Mouse (Mus musculus): ENCODE results near the gene Napb. TPM values are rescaled to one million over a fixed set of nuclear protein-coding genes. Genes with fewer than 3 reads are reported as not detected.
A peak's percentile ranks its signal among the peaks of the same experiment; 100 is the strongest.

Napb gene
- total RNA-seq, 2 experiments from 2014 or later: 122 to 135 TPM

DNA sequence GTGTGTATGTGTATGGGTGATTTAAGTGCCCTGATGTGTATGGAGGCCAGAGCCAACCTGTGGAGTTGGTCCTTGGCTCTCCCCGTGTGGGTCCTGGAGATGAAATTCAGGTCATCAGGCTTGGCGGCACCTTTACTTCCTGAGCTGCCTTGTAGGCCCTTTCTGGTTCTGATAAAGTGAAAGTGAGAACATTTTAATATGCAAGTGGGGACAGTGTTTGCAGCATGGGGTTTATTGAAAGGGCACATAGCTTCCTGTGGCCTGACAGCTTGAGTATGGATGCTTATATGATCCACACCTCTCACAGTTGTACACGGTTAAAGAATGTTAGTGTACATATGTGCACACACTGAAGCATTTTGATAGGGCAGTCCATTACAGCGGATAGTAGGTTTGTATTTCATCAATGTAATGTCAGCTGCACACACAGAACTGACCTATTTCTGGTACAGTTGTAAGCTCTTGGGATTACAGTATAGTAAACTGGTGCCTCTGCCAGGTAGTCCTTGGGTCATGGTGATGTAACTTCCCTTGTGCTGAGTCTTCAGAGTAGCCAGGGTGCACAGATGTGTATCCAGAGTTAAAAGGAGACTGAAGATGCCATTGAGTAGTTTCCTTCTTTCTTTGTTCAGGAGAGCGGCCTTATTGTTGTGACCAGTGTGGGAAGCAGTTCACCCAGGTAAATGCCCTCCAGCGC lies 42.7 kb downstream of the Napb start:
- intact Hi-C loops (cut with DNase I): no loop called here
- no peak for DNase-seq

DNA sequence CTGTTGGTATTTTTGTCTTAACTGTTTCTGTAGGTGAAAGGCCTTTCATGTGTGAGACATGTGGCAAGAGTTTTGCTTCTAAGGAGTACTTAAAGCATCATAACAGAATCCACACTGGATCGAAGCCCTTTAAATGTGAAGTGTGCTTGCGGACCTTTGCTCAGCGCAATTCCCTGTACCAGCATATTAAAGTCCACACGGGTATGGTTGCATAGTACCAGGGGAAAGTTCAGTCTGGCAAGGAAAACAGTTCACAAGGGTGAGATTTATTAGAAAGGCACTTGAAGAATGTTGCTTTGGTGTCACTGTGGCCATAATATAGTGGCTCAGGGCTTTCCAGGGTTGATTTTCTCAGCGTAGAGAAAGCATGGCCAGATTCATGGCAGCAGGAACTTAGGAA lies 44.3 kb downstream of the Napb start:
- intact Hi-C loops (cut with DNase I): no loop called here
- no peak for DNase-seq

DNA sequence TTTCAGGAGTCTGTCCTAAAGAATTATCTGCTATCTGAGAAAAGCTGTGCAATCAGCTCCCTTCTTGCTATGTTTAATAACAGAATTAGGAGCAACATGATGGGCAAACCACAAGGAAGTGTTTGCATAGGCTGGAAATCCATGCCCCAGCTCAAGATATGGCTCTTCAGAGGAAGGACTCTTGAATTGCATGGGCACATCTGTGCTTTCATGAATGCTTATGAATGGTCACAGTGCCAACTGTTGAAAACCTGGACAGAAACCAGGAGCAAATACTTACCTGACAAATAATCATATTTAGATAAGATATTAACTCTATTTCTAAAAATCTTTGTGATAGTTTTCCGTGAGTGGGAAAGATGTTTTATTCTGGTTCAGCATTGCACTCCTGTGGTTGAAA lies 45.4 kb downstream of the Napb start:
- no peak for DNase-seq
- intact Hi-C loops (cut with DNase I): no loop called here

DNA sequence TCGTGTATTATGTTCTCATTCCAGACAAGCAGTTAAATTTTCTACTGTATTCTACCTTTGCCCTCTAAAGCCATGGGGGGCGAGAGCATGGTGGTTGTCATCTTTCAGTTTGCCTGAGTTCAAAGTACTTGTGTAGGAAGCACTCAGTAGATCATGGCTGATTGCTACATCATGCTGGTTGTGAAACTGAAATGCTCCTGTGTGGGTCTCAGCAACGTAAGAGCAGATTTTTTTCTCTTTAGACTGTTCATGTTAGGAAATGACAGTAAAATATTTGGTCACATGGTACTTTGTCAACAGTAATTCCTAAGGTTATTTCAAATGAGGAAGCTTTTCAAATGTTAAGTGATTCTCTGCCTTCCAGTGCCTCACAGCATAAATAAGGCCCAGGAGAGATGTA lies 46.6 kb downstream of the Napb start:
- DNase-seq: no peak
- intact Hi-C loops (cut with DNase I): no loop called here

DNA sequence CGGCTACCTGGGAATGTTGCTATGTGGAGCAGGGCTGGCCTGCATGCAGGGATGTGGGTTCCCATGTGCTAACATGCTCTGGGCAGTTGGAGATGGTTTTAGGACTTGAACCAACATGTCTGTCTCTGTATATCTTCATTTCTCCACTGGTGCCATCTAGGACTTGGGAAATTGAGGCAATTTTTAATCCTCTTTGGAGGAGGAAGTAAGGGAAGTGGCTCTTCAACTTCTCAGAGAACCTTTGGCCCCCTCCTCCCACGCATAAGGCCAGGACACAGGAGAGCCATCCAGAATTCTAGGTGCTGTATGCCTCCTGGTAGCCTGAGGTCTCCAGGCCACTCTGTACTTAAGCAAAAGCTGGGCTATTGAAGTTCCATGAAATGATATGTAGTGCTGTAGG lies 47.3 kb downstream of the Napb start:
- intact Hi-C loops (cut with DNase I): no loop called here
- DNase-seq: no peak

DNA sequence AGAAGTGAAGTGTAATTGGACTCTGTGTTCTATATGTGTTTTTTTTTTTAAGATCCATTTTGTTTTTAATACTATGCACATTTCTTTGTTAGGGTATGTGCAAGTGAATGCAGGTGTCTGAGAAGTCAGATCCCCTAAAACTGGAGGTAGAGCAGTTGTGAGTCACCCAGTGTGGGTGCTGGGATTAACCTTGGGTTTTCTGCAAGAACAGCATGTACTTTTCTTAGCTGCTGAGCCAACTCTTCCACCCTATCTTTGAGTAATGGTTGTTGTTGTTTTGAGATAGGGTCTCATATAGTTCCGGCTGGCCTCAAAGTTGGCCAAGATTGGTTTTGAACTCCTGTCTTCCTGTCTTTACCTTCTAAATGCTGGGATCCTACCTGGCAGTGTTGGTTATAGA lies 49.2 kb downstream of the Napb start:
- intact Hi-C loops (cut with DNase I): no loop called here
- DNase-seq: no peak

DNA sequence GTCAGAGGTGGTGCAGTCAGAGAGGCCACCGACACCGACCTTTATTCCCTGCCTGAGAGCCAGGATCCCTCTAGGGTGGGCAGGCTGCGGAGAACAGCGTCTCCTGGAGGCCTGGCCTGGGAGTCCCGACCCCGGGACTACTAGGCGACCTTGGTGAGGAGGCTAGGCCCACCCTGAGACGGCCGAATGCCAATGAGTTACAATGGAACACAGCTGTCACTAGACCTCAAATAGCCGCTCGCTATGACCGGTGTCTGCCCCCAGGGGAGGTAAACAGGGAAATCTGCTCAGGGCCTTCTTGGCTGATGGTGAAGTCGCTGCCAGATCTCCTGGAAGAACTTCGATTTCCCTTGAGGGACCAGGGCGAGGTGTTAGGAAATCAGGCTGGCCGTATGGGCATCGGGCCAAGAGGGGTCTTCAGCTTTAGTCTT lies 50.8 kb downstream of the Napb start:
- intact Hi-C loops (cut with DNase I): no loop called here
- DNase-seq: peak; percentile 55

DNA sequence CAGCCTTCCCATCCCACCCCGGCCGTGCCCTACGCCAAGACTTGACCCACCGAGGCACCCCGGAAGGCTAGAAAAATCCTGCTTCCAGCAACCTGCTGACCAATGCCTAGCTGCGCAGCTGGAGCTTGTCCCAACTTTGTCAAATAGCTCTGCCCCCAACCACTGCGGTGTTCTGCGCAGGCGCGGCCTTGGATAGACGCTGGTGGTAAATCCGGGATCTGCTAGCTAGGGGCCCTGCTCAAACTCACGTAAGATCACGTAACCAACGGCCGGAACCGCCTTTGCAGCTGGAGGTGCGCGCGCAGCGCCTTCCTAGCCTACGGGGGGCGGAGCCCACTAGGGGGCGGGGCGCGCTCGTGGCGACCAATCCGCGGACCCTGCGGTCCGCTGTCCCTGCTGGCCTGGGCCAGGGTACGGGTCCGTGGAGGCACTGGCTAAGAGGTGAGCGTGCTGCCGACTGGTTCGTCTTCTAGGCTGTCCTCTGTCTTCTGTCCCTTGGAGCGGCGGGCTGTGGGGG lies 51.4 kb downstream of the Napb start, which contains the start of gene Gzf1:
Gene Gzf1 (plus strand): TSS at position 249 of the 517 bp plus-strand sequence.
- DNase-seq: peak; percentile 99
- intact Hi-C loops (cut with DNase I): no loop called here

DNA sequence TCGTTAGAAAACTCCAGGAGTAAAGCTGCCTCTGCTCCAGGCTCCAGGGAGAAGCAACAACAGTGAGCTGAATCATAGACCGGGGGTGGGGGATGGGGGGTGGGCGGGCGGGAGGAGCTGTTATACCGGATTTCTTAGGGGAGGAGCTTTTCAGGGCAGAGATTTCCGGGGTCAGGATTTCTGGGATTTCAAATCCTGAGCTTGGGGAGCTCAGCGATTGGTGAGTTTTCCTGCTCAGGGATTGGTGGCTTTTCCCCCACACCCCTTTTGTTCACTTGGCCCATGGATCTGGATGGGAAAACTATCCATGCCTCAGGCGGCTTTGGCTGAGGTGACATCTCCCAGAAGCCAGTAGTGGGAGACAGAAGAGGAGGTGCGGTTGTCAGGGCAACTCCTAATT lies 52.9 kb downstream of the Napb start:
- peak; percentile 29 for DNase-seq
- intact Hi-C loops (cut with DNase I): no loop called here

DNA sequence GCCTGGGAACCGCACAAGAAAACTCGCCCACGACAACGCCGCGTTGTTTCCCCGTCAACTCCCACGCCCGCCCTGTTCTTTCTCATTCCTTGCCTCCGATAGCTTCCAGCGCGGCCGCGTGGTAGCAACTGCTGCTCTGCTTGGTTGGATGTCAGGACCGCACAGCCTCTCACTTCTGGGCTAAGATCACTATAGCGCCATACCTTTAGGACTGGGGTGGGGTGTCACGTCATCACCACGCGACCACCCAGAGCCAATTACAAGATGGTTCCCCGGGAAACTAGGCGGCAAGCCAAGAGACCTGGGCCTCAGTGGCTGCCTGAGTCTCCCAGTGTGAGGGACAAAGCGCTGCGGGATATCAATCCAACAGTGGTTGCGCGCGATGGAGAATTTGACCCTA lies 54.5 kb downstream of the Napb start:
- intact Hi-C loops (cut with DNase I): no loop called here
- peak; percentile 91 for DNase-seq

DNA sequence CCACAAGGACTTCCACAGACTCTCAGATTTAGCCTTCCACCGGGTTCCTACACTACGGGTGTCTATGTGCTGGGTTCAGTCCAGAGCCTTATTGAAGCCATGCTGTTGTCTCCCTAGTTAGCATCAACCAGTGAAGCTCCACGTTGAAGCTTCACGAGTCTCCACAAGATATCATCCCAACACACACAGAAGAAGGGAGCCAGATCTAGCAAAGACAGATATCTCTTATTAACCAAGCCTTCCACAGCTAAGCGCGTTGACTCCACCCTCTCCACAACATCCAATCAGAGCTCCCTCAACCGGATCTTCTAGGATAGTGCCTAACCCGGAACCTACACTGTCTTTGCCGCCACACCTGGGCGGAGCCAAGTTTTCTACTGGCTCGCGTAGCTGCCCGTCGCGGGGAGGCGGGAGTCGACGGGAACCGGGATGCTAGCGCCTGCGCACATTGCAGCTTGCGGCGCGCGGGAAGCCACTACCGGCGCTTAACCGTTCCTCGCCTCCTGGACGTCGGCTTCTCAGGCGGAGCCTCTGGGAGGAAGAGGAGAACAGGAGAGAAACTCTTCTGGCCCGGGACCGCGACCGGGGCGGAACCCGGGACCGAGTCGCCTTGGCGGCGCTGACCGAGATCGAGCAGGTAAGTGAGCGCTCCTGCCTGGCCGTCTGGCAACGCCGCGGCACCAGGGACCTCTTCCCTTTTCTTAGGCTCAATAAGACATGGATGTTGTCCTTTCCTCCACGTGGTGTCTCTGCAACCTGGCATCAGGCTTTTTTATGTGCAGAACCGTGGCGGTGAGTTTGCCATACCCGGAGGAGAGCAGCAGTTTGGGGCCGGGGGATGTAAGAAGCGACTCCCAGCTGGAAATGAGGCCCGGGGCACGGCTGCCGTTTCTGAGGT lies 59.8 kb downstream of the Napb start, which contains the start of gene Nxt1:
Gene Nxt1 (plus strand): TSS at position 403 of the 898 bp plus-strand sequence.
- intact Hi-C loops (cut with DNase I): no loop called here
- DNase-seq: peak; percentile 98

DNA sequence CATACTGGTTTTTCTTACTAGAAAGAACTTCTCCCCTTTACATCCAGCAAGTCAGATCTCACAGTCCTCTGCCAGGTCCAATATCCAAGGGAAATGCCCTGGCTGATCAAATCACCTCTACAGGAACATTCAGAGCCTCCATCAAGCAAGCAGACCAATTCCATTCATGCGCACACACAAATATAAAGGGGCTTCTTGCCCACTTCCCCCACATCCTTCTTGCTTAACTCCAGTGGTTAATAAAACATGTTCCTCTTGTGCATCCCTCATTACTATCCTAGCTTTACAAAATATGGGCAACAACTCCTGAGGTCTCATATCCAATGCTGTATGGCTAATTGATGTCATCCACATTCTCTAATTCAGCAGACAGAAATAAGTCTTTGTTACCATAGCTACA lies 68.8 kb downstream of the Napb start:
- intact Hi-C loops (cut with DNase I): no loop called here
- no peak for DNase-seq

DNA sequence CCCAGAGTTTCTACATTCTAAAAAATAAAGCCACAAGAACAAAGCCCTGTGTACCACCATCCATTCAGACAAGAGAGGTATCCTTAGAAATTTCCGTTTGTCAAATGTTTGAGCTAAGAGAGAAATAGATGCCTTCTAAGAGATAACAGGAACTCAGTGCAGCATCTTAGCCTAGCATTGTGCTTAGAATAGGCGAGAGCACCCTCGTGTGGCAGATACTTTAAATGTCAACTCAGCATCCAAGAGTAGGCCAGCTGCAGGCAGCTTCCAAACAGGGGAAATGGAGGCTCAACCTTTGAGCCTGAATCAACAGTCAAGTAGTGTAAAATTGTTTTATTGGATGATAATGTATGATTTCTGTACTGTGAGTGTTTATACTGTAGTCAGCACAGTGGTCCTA lies 77.3 kb downstream of the Napb start:
- intact Hi-C loops (cut with DNase I): loop anchor here (2.0 to 10.0 kb wide), 3 partner anchors 250 to 850 kb away; partner anchors contain the start of gene Thbd
- peak; percentile 53 for DNase-seq

DNA sequence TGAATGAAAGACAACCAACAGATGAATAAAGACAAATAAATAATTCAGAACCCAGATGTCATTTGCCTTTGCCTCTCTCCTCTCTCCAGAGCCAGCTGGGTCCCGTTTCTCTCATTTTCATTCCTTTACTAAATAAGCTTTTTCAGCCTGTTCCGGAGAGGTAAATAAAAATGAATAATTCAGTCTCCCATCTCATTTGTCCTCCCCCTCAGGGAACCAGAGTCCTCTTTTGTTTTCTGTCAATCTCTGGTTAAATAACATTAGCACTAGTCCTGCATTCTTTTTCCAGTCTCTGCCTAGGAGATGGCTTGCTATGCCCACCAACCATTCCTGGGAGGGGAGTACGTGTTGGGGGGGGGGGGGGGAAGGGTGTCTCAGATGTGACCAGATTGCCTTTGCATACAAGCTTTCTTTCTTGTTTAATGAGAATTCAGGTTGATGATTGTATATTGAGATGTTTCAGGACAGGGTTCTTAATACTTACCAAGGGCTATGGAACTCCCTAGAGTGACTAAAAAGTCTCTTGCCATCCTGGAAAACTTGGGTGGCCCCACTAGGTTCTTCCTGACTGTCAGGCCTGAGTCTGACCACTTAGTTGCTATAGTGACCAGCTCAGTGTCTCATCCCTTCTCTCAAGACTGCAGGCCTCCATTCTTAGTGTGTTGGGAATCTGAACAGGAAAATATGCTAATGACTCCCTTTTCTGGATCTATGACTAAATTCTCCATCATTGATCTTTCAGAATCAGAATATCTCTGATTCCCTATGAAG lies 81.5 kb downstream of the Napb start:
- intact Hi-C loops (cut with DNase I): loop anchor here (10.0 kb wide), 2 partner anchors 246 to 846 kb away; partner anchors contain the start of gene Thbd
- no peak for DNase-seq

DNA sequence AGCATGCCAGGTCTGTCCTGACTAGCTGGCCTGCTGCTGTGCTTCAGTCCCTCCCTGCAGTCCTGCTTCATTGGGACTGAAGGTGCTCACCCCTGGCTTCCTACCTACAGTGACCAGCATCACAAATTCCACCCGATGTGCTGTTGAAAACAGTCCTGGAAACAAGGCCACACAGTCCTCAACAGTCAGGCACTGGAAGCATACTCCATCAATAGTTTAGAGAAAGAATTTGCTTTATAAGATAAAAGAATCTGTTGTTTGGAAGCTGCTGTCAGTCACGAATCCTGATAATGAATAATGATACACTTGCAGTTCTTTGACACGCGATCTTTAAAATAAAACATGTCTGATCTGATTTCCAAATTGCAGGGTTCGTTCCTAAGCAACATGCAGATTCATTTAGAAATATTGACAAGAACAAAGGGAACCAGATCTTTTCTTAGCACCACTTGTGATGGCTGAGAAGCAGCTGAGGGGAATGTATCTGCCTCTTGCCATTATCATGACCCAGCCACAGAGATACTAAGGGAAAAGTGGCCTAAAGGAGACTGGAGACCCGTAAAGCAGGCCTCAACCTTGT lies 87.8 kb downstream of the Napb start:
- intact Hi-C loops (cut with DNase I): no loop called here
- no peak for DNase-seq

Other genes starting within 250 kb of the Napb start
- 10 to 100 TPM; 11.4 to 12.6 TPM for gene Nxt1, start 59.9 kb downstream of the Napb start, total RNA-seq (2021)
- 10 to 100 TPM; 21.2 to 21.6 TPM for gene Gzf1, start 51.4 kb downstream of the Napb start, total RNA-seq (2021)
- under 1 TPM in 1 of 2 experiments, not detected in 1; 0.95 TPM for gene Cstl1, start 17.9 kb upstream of the Napb start, total RNA-seq (2021)
- gene Cst11, start 39.0 kb upstream of the Napb start, total RNA-seq (2021): not detected
- gene 8030411F24Rik, start 49.5 kb upstream of the Napb start, total RNA-seq (2021): not detected
- not detected for gene Cst12, start 56.9 kb upstream of the Napb start, total RNA-seq (2021)
- not detected for gene Cst8, start 66.3 kb upstream of the Napb start, total RNA-seq (2021)
- under 1 TPM in 1 of 2 experiments, not detected in 1; 0.52 TPM for gene Cst13, start 87.6 kb upstream of the Napb start, total RNA-seq (2021)
- gene Cst9, start 102.7 kb upstream of the Napb start, total RNA-seq (2021): not detected
- not detected for gene 9230104L09Rik, start 132.6 kb upstream of the Napb start, total RNA-seq (2021)
- gene Cst3, start 143.2 kb upstream of the Napb start, total RNA-seq (2021): 100 to 1,000 TPM; 792 to 798 TPM

All from left cerebral cortex, postnatal 4 days (tissue).